Mouse (Mus musculus) brain, embryonic 14.5 days (tissue): ENCODE measurements at regions not wholly inside any gene's neighbourhood (a gene's known extent, or its start where the extent isn't known, plus 50 kb on each side); places are given as distances from the start of the nearest gene placed in this dataset.

Source experiments
- CTCF ChIP-seq: fragments of 200-500 bp; IDR thresholded peaks from 2 replicates; pipeline ENCODE4 v1.5.1; 2012; ENCODE audit warnings: inconsistent platforms, mild to moderate bottlenecking, moderate library complexity, borderline replicate concordance; ENCODE audit not compliant: insufficient read depth, insufficient read length; ENCODE audit errors: extremely low read depth
- POLR2A ChIP-seq: fragments of 200-500 bp; IDR thresholded peaks from 2 replicates; pipeline ENCODE4 v1.6.1; 2012; ENCODE audit warnings: mild to moderate bottlenecking, inconsistent platforms, borderline replicate concordance; ENCODE audit not compliant: poor library complexity, insufficient read depth, insufficient read length, severe bottlenecking; ENCODE audit errors: extremely low read depth

- TF ChIP-seq POLR2A: no peak
- TF ChIP-seq CTCF: no peak
Measured at GRCm38 (mm10) chr14:45714786-45715185, 56.8 kb upstream of the Ddhd1 start.
